Mouse (Mus musculus) 3T3-L1 (cell line): ENCODE data around the gene 4930469K13Rik.
A peak's percentile ranks its signal among the peaks of the same experiment; 100 is the strongest.

Source experiments
- DNase-seq: peaks from one replicate; pipeline ENCODE4 v3.0.0-alpha.2; 2015; ENCODE audit warnings: low read depth, low spot score

Gene 4930469K13Rik

DNA sequence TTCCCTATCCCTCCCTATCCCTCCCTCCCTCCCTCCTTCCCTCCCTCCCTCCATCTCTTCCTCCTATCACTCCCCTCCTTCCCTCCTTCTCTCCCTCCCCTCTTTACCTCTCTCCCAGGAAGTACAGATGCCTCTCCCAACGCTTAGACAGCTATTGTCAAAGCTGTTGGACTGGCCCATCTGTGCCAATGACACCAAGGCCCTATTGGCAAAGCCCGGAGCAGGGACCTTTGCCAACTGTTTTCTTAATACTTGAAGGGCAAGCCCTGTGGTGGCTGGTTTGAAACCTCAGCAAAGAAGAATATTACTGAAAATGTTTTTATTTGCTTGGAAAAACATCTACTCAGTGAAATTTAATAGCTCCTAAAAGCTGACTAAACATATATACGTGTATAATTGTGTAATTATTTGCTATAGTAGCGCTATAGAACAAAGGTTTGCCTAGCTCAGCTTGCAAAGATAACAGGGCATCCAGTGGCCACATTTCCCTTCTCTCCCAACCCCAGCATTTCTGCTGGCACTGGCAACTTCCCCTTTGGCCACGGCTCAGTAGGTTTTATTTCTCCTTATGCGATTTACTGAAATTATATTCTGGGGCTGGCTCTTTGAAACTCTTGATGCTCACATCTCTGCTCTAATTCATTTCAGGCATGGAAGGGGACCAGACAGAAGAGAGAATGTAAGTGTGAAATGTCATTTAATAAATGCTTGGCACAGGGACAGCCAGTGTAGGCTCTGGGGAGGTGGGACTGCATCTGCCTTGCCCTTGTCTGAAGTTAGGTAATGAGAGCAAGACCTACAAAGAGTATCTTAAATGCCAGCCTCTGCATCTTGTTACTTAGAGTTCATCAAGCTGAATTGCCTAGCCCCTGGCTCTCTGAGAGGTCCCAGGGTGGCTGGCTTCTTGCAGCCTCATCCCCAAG lies 18.6 kb downstream of the 4930469K13Rik start:
- DNase-seq = no peak

DNA sequence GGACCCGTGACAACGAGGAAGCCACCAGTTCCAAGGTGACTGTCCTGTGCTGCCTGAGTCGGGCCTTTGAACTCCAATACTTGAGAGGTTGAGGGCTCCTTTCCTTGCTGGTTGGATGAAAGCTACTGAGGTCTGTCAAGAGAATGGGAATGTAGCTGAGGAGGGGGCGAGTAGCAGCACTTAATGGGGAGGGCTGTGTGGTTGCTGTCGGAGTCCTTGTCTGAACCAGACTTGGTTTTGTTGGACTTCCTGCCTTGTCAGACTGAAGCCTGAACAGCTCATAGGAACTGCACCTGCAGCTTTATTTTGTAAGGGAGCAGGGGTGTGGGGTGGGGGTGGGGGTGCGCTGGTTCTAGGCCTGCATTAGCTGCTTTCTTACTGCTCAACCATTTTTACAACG lies 19.8 kb downstream of the 4930469K13Rik start:
- no peak for DNase-seq

DNA sequence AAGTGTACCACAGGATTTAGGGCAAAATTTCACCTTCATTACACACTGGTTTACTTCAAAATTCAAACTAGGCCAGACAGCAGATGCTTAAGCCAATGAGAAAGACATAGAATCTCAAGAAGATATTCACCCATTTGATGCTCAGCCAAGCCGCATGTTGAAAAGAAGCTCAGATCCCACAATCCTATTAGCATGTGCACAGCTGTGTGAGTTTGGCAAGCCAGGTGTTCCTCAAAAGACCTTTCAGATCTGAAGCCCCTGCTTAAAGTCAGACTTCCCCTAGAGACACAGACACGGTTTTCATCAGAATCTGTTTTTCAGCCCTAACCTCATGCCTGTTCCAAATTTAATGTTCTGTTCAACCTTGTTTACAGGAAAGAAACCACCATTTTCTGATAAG lies 20.5 kb downstream of the 4930469K13Rik start:
- DNase-seq = no peak

GRCm38 (mm10) chr11:34073776-34074175 lies 24.6 kb downstream of the 4930469K13Rik start:
- peak; percentile 2 for DNase-seq

DNA sequence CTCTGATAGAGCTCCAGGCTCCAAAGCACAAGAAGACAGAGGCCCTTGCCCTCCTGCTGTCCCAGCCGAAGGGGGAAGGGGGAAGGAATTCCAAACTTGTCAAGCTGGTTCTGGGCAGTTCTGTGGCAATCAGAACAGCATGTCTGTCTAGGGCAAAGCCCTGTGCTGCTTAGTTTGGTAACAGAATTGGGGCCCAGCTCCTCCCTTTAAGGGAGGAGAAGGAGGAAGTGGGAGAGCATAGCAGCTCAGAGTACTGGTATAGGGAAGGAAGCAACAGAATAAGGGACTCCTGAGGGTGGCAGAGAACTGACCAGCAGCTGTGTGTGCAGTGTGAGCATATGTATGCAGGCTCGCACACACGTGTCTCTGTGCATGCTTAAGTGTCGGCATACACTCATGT lies 26.0 kb downstream of the 4930469K13Rik start:
- no peak for DNase-seq

DNA sequence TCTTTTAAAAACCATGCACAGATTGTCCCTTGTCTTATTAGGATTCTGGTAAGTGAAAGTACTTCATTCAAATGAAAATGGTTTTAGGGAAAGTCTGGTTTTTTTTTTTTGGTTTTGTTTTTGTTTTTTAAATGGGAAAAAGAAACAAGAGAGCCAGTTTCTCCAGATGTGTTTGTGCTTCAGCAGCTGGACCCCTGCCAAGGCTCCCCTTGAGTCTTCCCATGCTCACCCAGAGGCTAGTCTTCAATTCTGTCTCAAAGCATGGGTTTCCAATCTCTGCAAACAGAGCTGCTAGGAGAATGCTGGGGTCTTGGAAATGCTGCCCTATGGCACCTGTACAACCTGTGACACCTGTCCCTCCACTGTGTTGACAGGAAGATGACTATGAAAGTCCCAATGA lies 27.8 kb downstream of the 4930469K13Rik start:
- DNase-seq = no peak

- no peak for DNase-seq
Observed at GRCm38 (mm10) chr11:34063702-34064485, 34.5 kb downstream of the 4930469K13Rik start.

DNA sequence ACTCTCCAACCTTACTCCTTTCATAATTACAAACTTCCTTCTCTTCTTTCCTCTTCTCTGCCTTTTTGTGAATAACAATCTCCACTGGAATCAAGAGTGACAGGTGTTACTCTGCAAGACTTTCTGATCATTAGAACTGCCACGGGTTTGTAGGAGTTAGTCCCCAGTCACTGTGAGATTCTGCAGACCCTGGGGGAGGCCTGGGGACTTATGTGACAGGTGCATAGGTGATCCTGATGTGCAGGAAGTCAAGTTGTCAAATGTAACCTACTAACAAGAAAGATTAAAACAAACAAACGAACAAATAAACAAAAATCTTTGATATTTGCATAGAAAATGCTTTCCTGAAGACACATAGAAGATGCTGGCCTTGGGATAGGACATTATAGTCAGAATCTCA lies 35.1 kb downstream of the 4930469K13Rik start:
- DNase-seq = no peak

DNA sequence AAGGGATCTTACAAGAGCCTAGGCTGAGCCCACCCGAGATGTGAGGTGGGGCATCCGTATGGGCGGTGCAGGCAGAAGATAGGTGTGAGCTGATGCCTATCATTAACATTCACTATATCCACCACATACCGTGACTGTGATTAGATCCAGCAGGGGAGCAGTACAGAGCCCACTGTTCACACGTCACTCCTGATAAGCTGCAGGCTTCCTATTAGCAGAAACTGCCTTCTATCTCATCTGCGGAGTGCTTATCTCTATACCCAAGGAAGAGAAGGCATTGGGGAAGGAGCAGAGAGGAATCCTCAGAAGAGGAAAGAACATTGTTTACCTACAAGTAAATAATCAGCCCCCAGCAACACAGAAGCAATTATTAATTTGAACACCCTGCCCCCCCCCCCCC lies 36.6 kb downstream of the 4930469K13Rik start:
- no peak for DNase-seq

GRCm38 (mm10) chr11:34058960-34059359 lies 39.4 kb downstream of the 4930469K13Rik start:
- DNase-seq = no peak

DNA sequence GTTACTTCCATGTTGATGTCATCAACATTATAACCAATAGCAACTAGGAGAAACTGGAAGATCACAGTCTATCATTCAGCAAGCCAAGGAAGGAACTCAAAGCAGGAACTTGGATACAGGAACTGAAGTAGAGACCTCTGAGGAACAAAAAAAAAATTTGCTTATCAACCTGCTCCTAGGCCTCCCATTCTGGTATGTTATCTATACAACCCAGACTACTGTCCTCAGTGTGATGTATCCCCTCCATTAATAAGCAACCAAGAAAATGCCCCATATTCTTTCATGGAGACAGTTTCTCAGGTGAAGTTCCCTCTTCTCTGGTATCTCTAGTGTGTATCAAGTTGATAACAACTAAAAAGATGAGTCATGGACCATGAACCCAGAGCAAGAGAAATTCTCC lies 40.0 kb downstream of the 4930469K13Rik start:
- DNase-seq = no peak

DNA sequence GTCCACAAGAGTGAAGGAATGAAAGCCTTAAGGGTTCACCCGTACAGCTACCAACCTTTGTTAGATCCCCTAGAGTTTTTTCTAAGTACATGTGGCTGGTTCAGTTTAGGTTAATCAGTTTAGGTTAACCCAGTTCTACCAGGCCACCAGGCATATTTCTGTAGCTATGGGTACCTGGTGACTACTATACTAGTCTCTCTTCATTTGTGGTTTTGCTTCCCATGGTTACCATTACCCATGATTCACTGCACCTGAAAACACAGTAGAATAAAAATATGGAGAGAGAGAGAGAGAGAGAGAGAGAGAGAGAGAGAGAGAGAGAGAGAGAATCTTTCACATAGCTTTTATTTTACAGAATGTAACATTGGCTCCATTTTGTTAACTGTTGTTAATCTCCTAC lies 41.6 kb downstream of the 4930469K13Rik start:
- DNase-seq = no peak

DNA sequence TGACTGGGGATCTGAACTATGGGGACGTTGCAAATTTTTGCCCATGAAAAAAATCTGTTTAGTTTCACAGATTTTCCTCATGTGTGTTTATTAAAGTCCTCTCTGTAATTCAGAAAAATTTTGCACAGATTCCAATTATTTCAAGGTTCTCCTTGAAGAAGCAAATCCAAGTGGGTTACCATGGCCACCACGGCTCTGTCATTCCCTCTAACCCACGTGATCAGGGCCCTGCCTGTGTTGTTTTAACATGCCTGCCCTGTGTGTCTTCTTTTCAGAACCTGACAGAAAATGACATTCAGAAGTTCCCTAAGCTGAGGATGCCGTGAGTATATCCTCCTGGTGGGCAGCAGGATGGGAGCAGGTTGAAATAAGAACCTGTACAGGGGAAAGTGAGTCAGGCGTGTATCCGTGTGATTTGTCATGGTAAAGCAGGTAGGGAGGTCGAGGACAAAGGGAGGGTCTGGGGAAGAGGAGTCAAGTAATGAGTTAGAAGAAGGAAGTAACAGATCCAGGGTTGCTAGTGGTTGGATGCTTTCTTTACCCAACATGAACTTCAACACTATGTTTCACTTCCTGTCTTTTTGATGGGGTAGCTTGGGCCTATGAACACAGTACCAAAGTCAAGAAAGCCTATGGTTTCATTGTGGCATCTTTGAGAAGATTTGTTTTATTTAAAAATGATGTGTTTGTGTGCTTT lies 44.2 kb downstream of the 4930469K13Rik start:
- DNase-seq = no peak

- DNase-seq = no peak
Observed at GRCm38 (mm10) chr11:34053031-34053818, 45.1 kb downstream of the 4930469K13Rik start.

DNA sequence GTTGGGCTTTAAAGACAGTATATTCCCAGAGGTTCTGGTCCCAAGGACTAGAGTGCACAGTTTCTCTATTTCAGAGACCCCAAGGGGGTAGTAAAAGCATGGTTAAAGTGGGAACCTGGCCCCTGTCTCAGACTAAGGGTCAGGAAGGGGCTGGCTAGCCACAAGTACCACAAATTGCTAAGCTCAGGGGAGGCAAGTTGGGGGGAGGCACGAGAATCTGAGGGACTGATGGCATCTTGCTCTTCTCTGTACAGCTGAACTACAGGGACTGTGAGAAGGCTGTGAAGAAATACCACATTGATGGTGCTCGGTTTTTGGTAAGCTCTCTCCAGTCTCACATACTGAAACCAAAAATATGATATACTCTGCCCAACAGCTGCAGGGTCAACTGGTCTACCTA lies 47.7 kb downstream of the 4930469K13Rik start:
- no peak for DNase-seq

GRCm38 (mm10) chr11:34050063-34050462 lies 48.3 kb downstream of the 4930469K13Rik start:
- DNase-seq = no peak

DNA sequence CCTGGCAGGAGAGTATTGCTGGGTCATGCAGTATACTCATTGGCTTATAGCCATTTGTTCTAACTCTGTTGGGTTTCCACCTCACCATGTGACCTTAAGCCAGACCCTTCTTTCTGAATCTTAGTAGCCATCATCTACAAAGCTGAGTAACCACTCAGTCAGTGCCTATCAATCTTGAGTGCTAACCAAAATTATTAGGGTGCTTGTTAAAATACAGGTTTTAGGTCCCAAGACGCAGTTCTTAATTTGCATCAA lies 49.3 kb downstream of the 4930469K13Rik start:
- no peak for DNase-seq

- DNase-seq = no peak
Observed at GRCm38 (mm10) chr11:34048375-34049124, 49.8 kb downstream of the 4930469K13Rik start.

GRCm38 (mm10) chr11:34047542-34047937 lies 50.8 kb downstream of the 4930469K13Rik start:
- no peak for DNase-seq

DNA sequence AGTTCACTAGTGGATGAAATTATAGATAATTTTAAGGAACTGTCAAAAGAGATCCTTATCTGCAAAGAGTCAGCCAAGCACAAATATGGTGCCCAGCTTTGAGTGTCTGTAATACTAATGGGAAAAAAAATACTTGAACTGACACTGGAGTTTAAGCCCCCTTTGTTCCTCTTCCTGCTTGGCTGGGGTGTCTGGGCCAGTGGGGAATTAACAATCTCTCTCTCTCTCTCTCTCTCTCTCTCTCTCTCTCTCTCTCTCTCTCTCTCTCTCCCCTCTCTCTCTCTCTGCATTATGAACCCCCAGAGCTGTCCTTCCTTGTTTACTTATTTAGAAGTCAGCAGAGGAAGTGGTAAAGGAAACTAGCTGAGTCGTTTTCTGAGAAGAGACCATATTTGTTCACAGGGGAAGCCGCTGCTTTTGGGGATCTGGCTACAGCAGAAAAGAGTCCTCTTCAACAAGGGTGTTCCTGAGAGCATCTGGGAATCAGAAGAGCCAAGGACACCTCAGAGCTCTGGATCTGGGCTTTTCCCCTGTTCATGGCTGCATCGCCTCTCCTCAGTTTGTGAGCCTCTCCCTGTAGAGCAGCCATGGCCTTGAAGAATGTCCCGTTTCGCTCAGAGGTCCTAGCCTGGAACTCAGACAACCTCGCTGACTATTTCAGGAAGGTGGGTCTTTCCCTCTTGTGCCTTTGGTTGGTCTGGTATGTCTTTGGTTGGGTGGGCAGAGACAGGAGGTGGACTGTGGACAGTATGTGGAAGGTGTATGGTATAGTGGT lies 51.4 kb downstream of the 4930469K13Rik start, which contains the start of gene Lcp2:
Lcp2 (plus strand) TSS at position 154 of the 775 bp plus-strand sequence.
- DNase-seq = no peak
